ENCODE assay signal across 10 mouse cellular contexts in genomic region chr4:46025893-46026292, GRCm38 (mm10). TPM values are rescaled to one million over a fixed set of nuclear protein-coding genes. Genes with fewer than 3 reads are reported as not detected.
DNase-seq lines count a peak whose midpoint lies in the region; ATAC-seq lines count a peak whose summit lies in the region.
"Had no signal": no experiment of that assay in that cellular context is flagged by ENCODE, and none has a peak within 500 bp of the region (broad histone marks: within the 10 kb centered on the region; RNA-seq: fewer than 3 reads in every experiment).

No protein-coding gene starts in this region.

- no peaks in the 10 kb centered on the region for H3K27me3 ChIP-seq in forebrain, embryonic 14.5 days (replicated peaks; ENCODE audit: control insufficient read depth, insufficient read depth, low read length)
- no peaks in the 10 kb centered on the region for H3K27me3 ChIP-seq in forebrain, embryonic 16.5 days (replicated peaks; ENCODE audit: control insufficient read depth, insufficient read depth, low read length)
- H3K27me3 ChIP-seq in liver, embryonic 13.5 days = no peaks in the 10 kb centered on the region
- H3K27me3 ChIP-seq: limb, embryonic 12.5 days; Patski had no signal

- ATAC-seq in forebrain, embryonic 14.5 days = no peak
- ATAC-seq in forebrain, embryonic 16.5 days = no peak
- ATAC-seq in liver, embryonic 13.5 days (ENCODE audit: low read depth) = no peak
- no peak for ATAC-seq in megakaryocyte, adult 5-6 weeks (ENCODE audit: poor library complexity, severe bottlenecking)
- ATAC-seq: Patski had no signal

- no peak overlapping the region for H3K4me3 ChIP-seq in forebrain, embryonic 14.5 days (ENCODE audit: low read depth, low read length)
- H3K4me3 ChIP-seq in forebrain, embryonic 16.5 days (replicated peaks; ENCODE audit: low read length) = no peak overlapping the region
- no peak overlapping the region for H3K4me3 ChIP-seq in liver, embryonic 13.5 days (replicated peaks)
- H3K4me3 ChIP-seq: limb, embryonic 12.5 days had no signal

- no peaks in the 10 kb centered on the region for H3K9me3 ChIP-seq in forebrain, embryonic 14.5 days (replicated peaks; ENCODE audit: control insufficient read depth, low read length)
- no peaks in the 10 kb centered on the region for H3K9me3 ChIP-seq in forebrain, embryonic 16.5 days (ENCODE audit: control insufficient read depth, low read length)
- no peaks in the 10 kb centered on the region for H3K9me3 ChIP-seq in liver, embryonic 13.5 days (replicated peaks)
- H3K9me3 ChIP-seq: limb, embryonic 12.5 days had no signal

- no peak overlapping the region for H3K4me2 ChIP-seq in forebrain, embryonic 14.5 days (ENCODE audit: low read length)
- H3K4me2 ChIP-seq in forebrain, embryonic 16.5 days (ENCODE audit: low read length) = no peak overlapping the region
- H3K4me2 ChIP-seq in liver, embryonic 13.5 days = no peak overlapping the region
- H3K4me2 ChIP-seq: limb, embryonic 12.5 days had no signal

- no peaks in the 10 kb centered on the region for H3K4me1 ChIP-seq in forebrain, embryonic 14.5 days (ENCODE audit: control insufficient read depth, insufficient read depth, low read length)
- H3K4me1 ChIP-seq in forebrain, embryonic 16.5 days (replicated peaks; ENCODE audit: control insufficient read depth, insufficient read depth, low read length) = no peaks in the 10 kb centered on the region
- H3K4me1 ChIP-seq in liver, embryonic 13.5 days (replicated peaks) = peaks cover 14% of the 10 kb centered on the region

- DNase-seq in forebrain, embryonic 14.5 days (ENCODE audit: low spot score) = peak; percentile 42
- DNase-seq in right cerebral cortex, adult 18-20 months = peak; percentile 34
- no peak for DNase-seq in right cerebral cortex, postnatal 25 days
- DNase-seq in heart, postnatal 14 days = peak; percentile 53 to 61
- DNase-seq in liver, embryonic 13.5 days = peak; percentile 32
- no peak for DNase-seq in gastrocnemius, postnatal 25 days

- intact Hi-C loops in heart, postnatal 14 days (cut with DNase I) = loop anchor here (10.0 kb wide), 1 partner anchor 51 kb away; no protein-coding TSS in a partner anchor

- no peak overlapping the region for H3K27ac ChIP-seq in forebrain, embryonic 14.5 days (ENCODE audit: low read depth, low read length)
- no peak overlapping the region for H3K27ac ChIP-seq in forebrain, embryonic 16.5 days (ENCODE audit: low read length)
- H3K27ac ChIP-seq in liver, embryonic 13.5 days = no peak overlapping the region
- H3K27ac ChIP-seq: limb, embryonic 12.5 days had no signal

- no peak overlapping the region for H3K9ac ChIP-seq in forebrain, embryonic 14.5 days (ENCODE audit: low read length)
- H3K9ac ChIP-seq in forebrain, embryonic 16.5 days (replicated peaks; ENCODE audit: low read depth, low read length) = no peak overlapping the region
- H3K9ac ChIP-seq in liver, embryonic 13.5 days = no peak overlapping the region
- H3K9ac ChIP-seq: limb, embryonic 12.5 days had no signal

- WGBS in forebrain, embryonic 14.5 days = 62% methylated on average over 7 of the region's 7 CpGs
- WGBS in forebrain, embryonic 16.5 days = 54% methylated on average over 7 of the region's 7 CpGs
- 41% methylated on average over 7 of the region's 7 CpGs for WGBS in liver, embryonic 13.5 days (ENCODE audit: insufficient replicate concordance)

- no peaks in the 10 kb centered on the region for H3K36me3 ChIP-seq in forebrain, embryonic 14.5 days (ENCODE audit: control insufficient read depth, insufficient read depth, low read length)
- no peaks in the 10 kb centered on the region for H3K36me3 ChIP-seq in forebrain, embryonic 16.5 days (ENCODE audit: control insufficient read depth, insufficient read depth)
- H3K36me3 ChIP-seq in liver, embryonic 13.5 days = peaks cover under 1% of the 10 kb centered on the region; the same call in 1 of the 2 replicates
- H3K36me3 ChIP-seq: limb, embryonic 12.5 days had no signal

RNA-seq across cellular contexts. Expression of gene Tmod1, which starts 12.8 kb away (rescaled TPM):
- 0.80 and 0.93 TPM in 2 replicates for polyA plus RNA-seq in forebrain, embryonic 14.5 days (2014; fragmentation: Nextera tagmentation; extraction: Ambion mirVana)
- 0.52 and 0.81 TPM in 2 replicates for polyA plus RNA-seq in forebrain, embryonic 16.5 days (2015; fragmentation: Nextera tagmentation; extraction: Ambion mirVana)
- 100 to 1,000 TPM; 279 to 283 TPM for total RNA-seq in heart, postnatal 14 days (2021)
- polyA plus RNA-seq in liver, embryonic 13.5 days (2015; fragmentation: Nextera tagmentation; extraction: Ambion mirVana) = 42.0 and 53.4 TPM in 2 replicates
- total RNA-seq in gastrocnemius, postnatal 25 days (2021) = 100 to 1,000 TPM; 205 to 220 TPM
- 0.13 and 0.23 TPM in 2 replicates for total RNA-seq in megakaryocyte, adult 5-6 weeks (2015)
- 0.26 and 0.69 TPM in 2 replicates for total RNA-seq in megakaryocyte, adult 5-6 weeks (2017)

Comparison
In these comparisons a context has a peak if more than half of its experiments do, and no peak if none do; other contexts are left out.
1. DNase-seq: peak in forebrain, embryonic 14.5 days (single experiment), right cerebral cortex, adult 18-20 months (single experiment), heart, postnatal 14 days (2 of 2) and liver, embryonic 13.5 days (single experiment); none in right cerebral cortex, postnatal 25 days (single experiment) and gastrocnemius, postnatal 25 days (single experiment).
2. RNA of gene Tmod1, which starts 12.8 kb away (total RNA-seq): 279 to 283 TPM in heart, postnatal 14 days and 205 to 220 TPM in gastrocnemius, postnatal 25 days; 0.13 to 0.69 TPM in megakaryocyte, adult 5-6 weeks; every median in the first group is over 100 times any median in the second.